Mouse (Mus musculus) liver (tissue): Measurements from ENCODE around the gene Gm3625.

ENCODE experiments used
- DNase-seq: peaks from one replicate; pipeline ENCODE4 v3.0.0-alpha.2; 2020; ENCODE audit warnings: mixed read lengths

The Gm3625 gene

GRCm38 (mm10) chr12:4592541-4593165 lies at the start of gene Gm3625, which contains the start of gene Itsn2:
Gm3625 (minus strand) TSS chr12:4592927.
Itsn2 (plus strand) TSS chr12:4592638.
- DNase-seq: peak; percentile 83

DNA sequence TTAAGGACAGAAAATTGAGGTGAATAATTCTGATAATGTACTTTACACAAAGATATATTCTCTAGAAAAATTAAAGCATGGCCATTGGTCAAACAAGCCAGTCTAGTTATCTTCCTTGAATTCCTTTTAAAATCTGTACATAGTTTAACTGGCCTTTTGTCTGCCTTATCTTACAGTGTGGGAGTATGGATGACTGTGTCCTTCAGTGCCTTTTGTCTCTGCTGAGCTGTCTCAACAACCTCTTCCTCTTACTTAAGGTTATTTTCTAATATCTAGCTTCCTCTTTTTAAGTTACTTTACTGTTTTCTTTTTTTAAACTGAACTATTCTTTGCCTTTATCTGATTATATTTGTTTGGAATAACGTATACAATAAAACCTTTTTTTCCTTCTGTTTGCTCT lies 48.0 kb upstream of the Gm3625 start:
- no peak for DNase-seq

DNA sequence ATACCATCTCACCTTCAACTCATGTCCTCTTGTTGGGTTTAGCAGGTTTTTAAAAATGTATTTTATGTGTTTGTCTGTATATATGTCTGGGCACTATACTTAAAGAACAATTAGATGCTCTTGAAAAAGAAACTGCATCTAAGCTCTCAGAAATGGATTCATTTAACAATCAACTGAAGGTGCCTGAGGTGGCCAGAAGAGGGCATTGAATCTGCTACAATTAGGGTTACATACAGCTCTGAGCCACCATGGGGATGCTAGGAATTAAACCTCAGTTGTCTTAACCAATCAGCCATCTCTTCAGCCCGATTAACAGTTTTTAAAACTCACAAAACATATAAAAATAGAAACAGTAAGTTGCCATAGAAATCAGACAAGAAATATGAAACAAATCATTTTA lies 45.7 kb upstream of the Gm3625 start:
- DNase-seq: no peak

DNA sequence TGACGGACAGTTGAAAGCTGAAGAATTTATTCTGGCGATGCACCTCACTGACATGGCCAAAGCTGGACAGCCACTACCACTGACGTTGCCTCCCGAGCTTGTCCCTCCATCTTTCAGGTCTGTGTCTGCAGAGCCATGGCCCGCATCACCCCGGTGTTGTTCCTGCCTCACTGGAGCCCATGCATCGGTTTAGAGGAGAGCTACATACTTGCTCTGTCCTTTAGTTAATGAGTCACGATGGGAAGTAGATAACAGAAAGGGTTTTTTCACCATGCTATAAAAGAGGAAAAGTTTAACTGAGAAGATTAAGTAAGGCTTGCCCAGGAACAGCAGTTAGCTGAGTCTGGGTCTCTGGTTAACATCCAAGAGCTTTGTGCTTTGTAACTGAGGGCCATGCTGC lies 40.2 kb upstream of the Gm3625 start:
- no peak for DNase-seq

GRCm38 (mm10) chr12:4624201-4624600 lies 31.5 kb upstream of the Gm3625 start:
- DNase-seq: no peak

DNA sequence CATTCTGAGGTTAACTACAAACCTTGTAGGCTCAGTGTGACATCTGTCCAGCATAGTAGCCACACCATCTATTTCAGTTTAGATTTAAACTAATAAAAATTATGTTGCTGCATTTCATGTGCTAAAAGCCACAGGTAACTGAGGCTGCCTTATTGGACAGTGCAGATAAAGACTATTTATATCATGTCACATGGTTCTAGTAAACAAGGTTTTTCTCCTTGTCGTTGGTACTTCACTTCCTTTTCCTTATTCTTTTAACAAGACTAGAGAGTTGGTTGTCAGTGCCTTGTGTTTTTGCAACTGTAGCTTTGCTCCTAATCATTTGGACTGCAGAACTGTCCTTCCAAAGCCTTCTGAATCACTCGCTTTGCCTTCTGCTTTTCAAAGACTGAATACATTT lies 22.0 kb upstream of the Gm3625 start:
- DNase-seq: no peak

GRCm38 (mm10) chr12:4606625-4607024 lies 13.9 kb upstream of the Gm3625 start:
- no peak for DNase-seq

DNA sequence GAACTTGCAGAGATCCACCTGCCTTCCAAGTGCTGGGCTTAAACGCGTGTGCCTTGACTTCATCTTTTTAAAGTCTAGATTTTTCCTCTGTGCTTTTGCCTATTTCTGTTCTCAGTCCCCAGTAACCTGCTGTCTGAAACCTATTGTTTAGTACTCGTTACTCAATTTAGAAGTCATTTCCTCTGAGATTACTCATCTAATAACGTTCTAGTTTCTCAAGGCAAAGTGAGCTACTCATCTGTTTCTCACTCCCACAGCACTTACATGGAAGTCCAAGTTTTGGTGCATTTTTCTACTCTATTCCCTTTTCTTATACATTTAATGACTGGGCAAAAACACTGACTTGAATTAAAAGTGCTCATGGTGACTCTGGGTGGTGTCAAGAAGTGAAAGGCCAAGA lies 7.0 kb upstream of the Gm3625 start:
- no peak for DNase-seq

- no peak for DNase-seq
These were observed 6.1 kb upstream of the Gm3625 start for GRCm38 (mm10) chr12:4598666-4599428.

DNA sequence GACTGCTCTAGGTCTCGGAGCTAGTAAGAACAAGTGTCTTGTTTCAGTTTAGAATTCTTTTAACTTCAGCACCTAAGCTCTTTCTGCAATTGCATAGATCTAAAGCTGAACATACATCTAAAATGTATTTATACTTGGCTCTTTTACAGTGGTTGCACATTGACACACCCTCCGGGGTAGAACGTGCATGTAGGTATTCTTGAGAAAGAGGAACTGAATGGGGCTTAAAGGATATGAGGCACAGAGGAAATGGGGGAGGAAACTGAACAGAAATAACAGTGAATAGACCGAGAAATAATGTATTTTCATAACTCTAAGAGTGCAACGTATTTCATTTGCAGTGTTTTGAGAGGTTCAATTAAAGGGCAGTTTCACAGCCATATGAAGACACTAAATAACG lies 2.3 kb upstream of the Gm3625 start:
- no peak for DNase-seq

- no peak for DNase-seq
These were observed 1.2 kb upstream of the Gm3625 start for GRCm38 (mm10) chr12:4593930-4594391.

- peak; percentile 70 for DNase-seq
These were observed 621 bp upstream of the Gm3625 start for GRCm38 (mm10) chr12:4593166-4593929.

DNA sequence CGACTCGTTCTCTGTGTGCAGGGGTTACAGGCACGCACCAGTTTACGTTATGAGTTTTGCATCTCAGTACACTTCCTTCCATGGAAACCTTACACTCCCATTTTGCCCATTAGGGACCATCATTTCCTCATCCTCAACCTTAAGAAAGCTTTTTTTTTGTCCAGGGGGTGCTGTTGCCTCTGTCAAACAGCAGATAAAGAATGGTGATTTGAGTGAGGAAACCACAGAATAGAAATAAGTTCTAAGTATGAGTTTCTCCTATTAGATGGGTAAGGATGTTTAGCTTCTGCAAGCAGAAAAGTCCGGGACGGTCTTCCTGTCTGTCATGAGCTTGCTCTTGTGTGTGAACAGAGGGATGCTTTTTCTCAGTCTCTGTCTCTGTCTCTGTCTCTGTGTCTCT lies 702 bp downstream of the Gm3625 start:
- no peak for DNase-seq

- DNase-seq: no peak
These were observed 4.1 kb downstream of the Gm3625 start for GRCm38 (mm10) chr12:4588603-4589002.

DNA sequence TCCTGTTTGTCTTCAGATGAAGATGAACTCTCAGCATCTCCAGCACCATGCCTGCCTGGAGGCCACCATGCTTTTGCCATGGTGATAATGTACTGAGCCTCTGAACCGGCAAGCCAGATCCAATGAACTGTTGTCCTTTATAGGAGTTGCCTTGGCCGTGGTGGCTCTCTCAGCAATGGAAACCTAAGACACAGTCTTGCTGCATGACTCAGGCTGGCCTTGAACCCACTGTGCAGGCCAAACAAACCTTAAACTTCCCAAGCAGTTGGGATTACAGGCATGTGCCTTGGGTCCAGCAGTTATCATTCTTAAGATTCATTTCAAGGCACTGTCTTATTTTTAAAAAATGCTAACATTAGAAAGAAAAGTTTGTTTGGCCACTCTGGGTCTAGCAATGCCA lies 4.9 kb downstream of the Gm3625 start:
- DNase-seq: no peak

DNA sequence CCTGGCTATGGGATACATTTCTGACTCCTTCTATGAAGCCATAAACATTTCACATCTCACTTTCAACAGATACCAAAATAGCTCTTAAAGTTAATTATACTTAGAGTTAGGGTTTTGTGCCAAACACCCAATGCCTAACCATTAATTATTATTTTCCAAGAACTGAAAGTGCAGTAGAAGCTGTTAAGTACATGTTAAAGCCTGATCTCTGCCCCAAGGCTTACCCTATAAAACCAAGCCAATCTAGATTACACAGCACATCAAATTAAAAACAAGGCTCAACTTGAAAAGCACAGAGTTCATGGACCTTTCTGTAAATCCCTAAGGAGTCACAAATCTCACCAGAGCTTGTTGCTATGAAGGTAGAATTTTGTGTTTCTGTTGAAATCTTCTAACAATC lies 10.4 kb downstream of the Gm3625 start:
- no peak for DNase-seq

DNA sequence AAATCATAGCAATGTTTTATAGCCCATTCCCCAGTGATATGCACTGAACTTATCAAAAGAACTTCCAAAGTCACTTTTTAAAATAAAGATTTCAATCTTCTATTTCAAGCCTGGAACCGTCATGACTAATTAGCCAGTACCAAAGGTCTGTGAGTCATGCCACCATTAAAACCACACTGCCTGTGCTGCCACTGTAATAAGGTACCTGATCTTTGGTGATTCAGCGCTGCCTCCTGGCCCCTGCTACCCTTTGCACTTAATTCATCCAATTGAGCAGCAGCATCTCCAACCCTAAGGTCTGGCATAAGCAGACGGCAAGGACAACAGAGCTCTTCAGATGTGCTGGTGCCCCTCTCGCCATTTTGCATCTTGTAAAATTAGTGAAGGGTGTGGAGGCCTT lies 18.7 kb downstream of the Gm3625 start:
- DNase-seq: no peak

GRCm38 (mm10) chr12:4571864-4572263 lies 20.9 kb downstream of the Gm3625 start:
- peak; percentile 60 for DNase-seq

DNA sequence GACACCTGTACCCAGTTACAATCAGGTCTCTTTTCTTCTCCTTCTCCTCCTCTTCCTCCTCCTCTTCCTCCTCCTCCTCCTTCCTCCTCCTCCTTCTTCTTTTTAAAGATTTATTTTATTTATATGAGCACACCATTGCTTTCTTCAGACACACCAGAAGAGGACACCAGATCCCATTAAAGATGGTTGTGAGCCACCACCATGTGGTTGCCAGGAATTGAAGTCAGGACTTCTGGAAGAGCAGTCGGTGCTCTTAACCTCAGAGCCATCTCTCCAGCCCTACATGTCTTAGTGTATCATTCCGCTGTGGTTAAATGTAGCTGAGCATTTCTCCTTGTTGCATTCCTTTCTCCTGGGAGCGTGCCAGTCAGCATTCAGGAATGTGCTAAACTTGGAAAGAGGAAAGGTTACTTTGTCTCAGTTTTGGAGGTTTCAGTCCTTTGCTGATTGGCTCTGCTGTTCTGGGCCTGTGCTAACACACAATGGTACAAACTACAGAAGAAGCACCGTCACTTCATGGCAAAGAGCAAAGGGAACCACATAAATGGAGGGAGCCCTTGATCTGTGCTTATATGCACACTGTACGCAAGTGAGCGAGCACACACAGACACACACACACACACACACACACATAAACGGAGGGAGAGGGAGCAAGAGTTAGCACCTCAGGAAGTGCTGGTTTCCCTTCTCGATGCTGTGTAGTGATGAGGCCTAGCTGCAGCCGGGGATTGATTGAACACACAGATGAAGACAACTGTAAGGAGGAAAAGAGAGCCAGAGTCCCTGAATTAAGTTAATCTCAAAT lies 34.0 kb downstream of the Gm3625 start:
- no peak for DNase-seq

DNA sequence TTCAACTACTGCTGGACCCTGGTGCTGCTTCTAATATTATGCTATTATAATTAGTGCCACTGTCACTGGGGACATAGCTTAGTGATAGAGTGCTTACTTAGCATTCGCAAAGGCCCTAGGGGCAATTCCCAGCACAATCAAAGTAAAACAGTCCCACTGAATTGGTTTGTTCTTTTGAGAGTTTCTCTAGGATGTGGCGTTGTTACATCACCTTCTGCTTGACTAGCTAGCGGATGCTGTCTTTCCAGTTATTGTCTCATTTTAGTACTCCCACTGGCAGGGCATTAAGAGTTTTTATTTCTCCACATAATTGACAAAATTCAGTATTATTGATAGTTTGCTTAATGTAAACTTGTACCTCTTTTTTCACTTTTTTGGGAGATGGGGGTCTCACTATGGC lies 34.7 kb downstream of the Gm3625 start:
- no peak for DNase-seq

DNA sequence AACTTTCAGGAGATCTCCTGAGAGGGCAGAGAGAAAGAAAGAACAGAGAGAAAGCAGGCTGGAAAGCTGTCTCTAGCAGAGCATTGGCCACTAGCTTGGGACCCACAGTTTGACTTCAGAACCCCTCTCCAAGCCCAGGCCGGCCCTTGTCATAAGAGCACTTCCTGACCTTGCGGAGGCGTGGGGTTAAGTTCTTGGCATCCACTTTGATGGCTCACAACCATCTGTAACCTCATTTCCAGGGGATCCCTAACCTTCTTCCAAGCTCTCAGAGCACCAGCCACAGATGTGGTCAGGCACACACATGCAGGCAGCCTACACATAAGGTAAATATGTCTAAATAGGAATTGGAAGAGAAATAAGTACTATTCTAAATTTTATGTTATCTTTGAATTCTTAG lies 35.3 kb downstream of the Gm3625 start:
- DNase-seq: no peak

DNA sequence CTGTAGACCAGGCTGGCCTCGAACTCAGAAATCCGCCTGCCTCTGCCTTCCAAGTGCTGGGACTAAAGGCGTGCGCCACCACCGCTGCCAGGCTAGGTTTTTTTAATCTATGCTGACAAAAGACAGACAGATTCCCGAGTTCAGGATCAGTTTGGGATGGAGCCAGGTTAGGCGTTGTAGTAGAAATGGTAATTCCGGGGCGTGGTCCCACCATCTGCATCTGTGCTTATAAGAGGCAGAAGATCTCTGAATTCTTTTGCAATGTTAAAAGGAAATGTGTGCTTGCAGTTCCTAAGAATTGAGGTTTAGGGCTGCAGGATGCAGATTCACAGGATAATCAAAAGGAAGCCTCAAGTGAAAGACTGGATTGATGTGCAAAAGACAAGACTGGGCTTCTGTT lies 35.8 kb downstream of the Gm3625 start:
- DNase-seq: no peak

DNA sequence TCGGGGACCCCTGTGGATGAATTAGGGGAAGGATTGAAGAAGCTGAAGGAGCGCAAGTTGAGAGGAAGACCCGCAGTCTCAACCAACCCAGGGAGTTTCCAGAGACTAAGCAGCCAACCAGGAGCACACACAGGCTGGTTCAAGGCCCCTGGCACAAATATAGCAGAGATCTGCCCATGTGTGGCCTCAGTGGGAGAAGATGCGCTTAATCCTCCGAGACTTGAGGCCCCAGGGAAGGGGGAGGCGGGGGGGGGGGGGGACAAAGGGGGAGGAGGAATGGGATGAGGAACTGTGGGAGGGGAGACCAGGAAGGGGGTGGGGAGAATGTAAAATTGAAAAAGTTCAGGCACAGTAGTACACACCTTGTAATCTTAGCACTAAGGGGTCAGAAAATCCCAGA lies 37.3 kb downstream of the Gm3625 start:
- no peak for DNase-seq
